Mouse (Mus musculus) midbrain, embryonic 16.5 days (tissue): ENCODE measurements around the gene Ctnnd2. TPM values are rescaled to one million over a fixed set of nuclear protein-coding genes. Genes with fewer than 3 reads are reported as not detected.

ENCODE experiments used
- ATAC-seq: fragments of 200-750 bp; cut with Nextera tagmentation; 2 replicates; pipeline ENCODE4 v1.8.0; 2017; ENCODE audit warnings: moderate TSS enrichment
- H3K27ac ChIP-seq: fragments of 300-500 bp; sonication (generic); 2 replicates; pipeline ENCODE4 v1.5.1; 2014; ENCODE audit warnings: mild to moderate bottlenecking, low read length, mixed read lengths
- H3K27me3 ChIP-seq: fragments of 300-500 bp; sonication (generic); 2 replicates; pipeline ENCODE4 v1.6.1; 2014; ENCODE audit warnings: low read depth, low read length, mixed read lengths; ENCODE audit not compliant: control insufficient read depth, insufficient read depth
- H3K36me3 ChIP-seq: fragments of 300-500 bp; sonication (generic); 2 replicates; pipeline ENCODE4 v1.6.1; 2014; ENCODE audit warnings: mild to moderate bottlenecking, low read length, moderate library complexity, mixed read lengths; ENCODE audit not compliant: control insufficient read depth, insufficient read depth
- H3K4me1 ChIP-seq: fragments of 300-500 bp; sonication (generic); 2 replicates; pipeline ENCODE4 v1.6.1; 2014; ENCODE audit warnings: mild to moderate bottlenecking, low read length, mixed read lengths; ENCODE audit not compliant: control insufficient read depth, insufficient read depth
- H3K4me2 ChIP-seq: fragments of 300-500 bp; sonication (generic); 2 replicates; pipeline ENCODE4 v1.6.1; 2014; ENCODE audit warnings: mild to moderate bottlenecking, low read length, mixed read lengths
- H3K4me3 ChIP-seq: fragments of 300-500 bp; sonication (generic); 2 replicates; pipeline ENCODE4 v1.5.1; 2014; ENCODE audit warnings: low read depth, mild to moderate bottlenecking, low read length, moderate library complexity, mixed read lengths
- H3K9ac ChIP-seq: fragments of 300-500 bp; sonication (generic); 2 replicates; pipeline ENCODE4 v1.6.1; 2014; ENCODE audit warnings: low read depth, low read length, mixed read lengths
- H3K9me3 ChIP-seq: fragments of 300-500 bp; sonication (generic); replicated peaks from 2 replicates; pipeline ENCODE4 v1.6.1; 2014; ENCODE audit warnings: mild to moderate bottlenecking, low read length, mixed read lengths; ENCODE audit not compliant: control insufficient read depth, poor library complexity, severe bottlenecking
- WGBS: fragments of 180-500 bp; shearing (Covaris S2); extraction: QIAGEN DNeasy Blood & Tissue Kit; methylation state at CpG from one replicate; pipeline ENCODE4 v1.1.7; 2014; 5-methylcytosine and 5-hydroxymethylcytosine counted together
- polyA plus RNA-seq: library from polyadenylated mRNA; unstranded; fragments of >200 nt; fragmentation: Nextera tagmentation; extraction: Ambion mirVana; gene quantifications from 2 replicates; pipeline ENCODE4 v1.2.1, GENCODE M21; 2015

The Ctnnd2 gene
- polyA plus RNA-seq, 1 experiment from 2014 or later, result 62.8 TPM

GRCm38 (mm10) chr15:30793260-30793659 is 620.9 kb downstream of the Ctnnd2 start:
- H3K4me3 ChIP-seq, result no peak overlapping the region
- 94% methylated on average over 3 of the region's 3 CpGs for WGBS

GRCm38 (mm10) chr15:30795723-30796122 is 623.3 kb downstream of the Ctnnd2 start:
- no peaks in the 10 kb centered on the region for H3K27me3 ChIP-seq
- no peak overlapping the region for H3K9ac ChIP-seq
- no peaks in the 10 kb centered on the region; the same call in 1 of the 2 replicates for H3K4me1 ChIP-seq
- H3K4me2 ChIP-seq, result no peak overlapping the region
- H3K36me3 ChIP-seq, result no peaks in the 10 kb centered on the region
- no peaks in the 10 kb centered on the region for H3K9me3 ChIP-seq
- no peak for ATAC-seq
- no peak overlapping the region for H3K4me3 ChIP-seq
- WGBS, result 93% methylated on average over 3 of the region's 3 CpGs
- H3K27ac ChIP-seq, result no peak overlapping the region

More at GRCm38 (mm10) chr15:30793260-30793659, 620.9 kb downstream of the Ctnnd2 start:
- Histone ChIP-seq H3K36me3 (no peaks in the 10 kb centered on the region), H3K4me1 (no peaks in the 10 kb centered on the region; the same call in 1 of the 2 replicates), H3K4me2 (no peak overlapping the region), H3K9me3 (no peaks in the 10 kb centered on the region), H3K9ac (no peak overlapping the region), H3K27ac (no peak overlapping the region), H3K27me3 (no peaks in the 10 kb centered on the region)
- ATAC-seq, result no peak

GRCm38 (mm10) chr15:30827424-30828263 is 655.3 kb downstream of the Ctnnd2 start:
- peak overlapping the region; percentile 23 for H3K27ac ChIP-seq
- ATAC-seq, result peak; percentile 71
- H3K9ac ChIP-seq, result no peak overlapping the region
- no peaks in the 10 kb centered on the region for H3K9me3 ChIP-seq
- H3K4me1 ChIP-seq, result no peaks in the 10 kb centered on the region
- H3K4me3 ChIP-seq, result no peak overlapping the region
- H3K27me3 ChIP-seq, result no peaks in the 10 kb centered on the region
- WGBS, result 56% methylated on average over 17 of the region's 17 CpGs
- no peaks in the 10 kb centered on the region for H3K36me3 ChIP-seq
- no peak overlapping the region for H3K4me2 ChIP-seq

GRCm38 (mm10) chr15:30857277-30858176 is 685.1 kb downstream of the Ctnnd2 start:
- Histone ChIP-seq H3K4me1 (0 out of 2 replicates have a peak, but pooled peaks cover 3% of the 10 kb centered on the region), H3K9ac (no peak overlapping the region), H3K27ac (no peak overlapping the region; the same call in 1 of the 2 replicates), H3K4me2 (no peak overlapping the region), H3K9me3 (no peaks in the 10 kb centered on the region), H3K4me3 (no peak overlapping the region), H3K36me3 (0 out of 2 replicates have a peak, but pooled peaks cover 2% of the 10 kb centered on the region), H3K27me3 (no peaks in the 10 kb centered on the region)
- 58% methylated on average over 17 of the region's 17 CpGs for WGBS
- ATAC-seq, result no peak; the same call in 1 of the 2 replicates

GRCm38 (mm10) chr15:30867429-30867828 is 695.0 kb downstream of the Ctnnd2 start:
- ATAC-seq, result no peak
- no peak overlapping the region for H3K27ac ChIP-seq

GRCm38 (mm10) chr15:30869673-30870512 is 697.5 kb downstream of the Ctnnd2 start:
- Histone ChIP-seq H3K9ac (no peak overlapping the region), H3K9me3 (no peaks in the 10 kb centered on the region), H3K27ac (no peak overlapping the region), H3K4me2 (no peak overlapping the region), H3K36me3 (no peaks in the 10 kb centered on the region), H3K4me3 (no peak overlapping the region), H3K27me3 (no peaks in the 10 kb centered on the region), H3K4me1 (no peaks in the 10 kb centered on the region)
- peak; percentile 58; the same call in 1 of the 2 replicates for ATAC-seq
- 77% methylated on average over 12 of the region's 12 CpGs for WGBS

More at GRCm38 (mm10) chr15:30867429-30867828, 695.0 kb downstream of the Ctnnd2 start:
- Histone ChIP-seq H3K4me3 (no peak overlapping the region), H3K27me3 (no peaks in the 10 kb centered on the region), H3K4me2 (no peak overlapping the region), H3K36me3 (no peaks in the 10 kb centered on the region), H3K4me1 (no peaks in the 10 kb centered on the region), H3K9ac (no peak overlapping the region), H3K9me3 (no peaks in the 10 kb centered on the region)
- 91% methylated on average over 5 of the region's 5 CpGs for WGBS

- Histone ChIP-seq H3K27ac (no peak overlapping the region), H3K9ac (no peak overlapping the region), H3K36me3 (no peaks in the 10 kb centered on the region), H3K27me3 (no peaks in the 10 kb centered on the region), H3K4me1 (no peaks in the 10 kb centered on the region), H3K9me3 (no peaks in the 10 kb centered on the region), H3K4me2 (no peak overlapping the region), H3K4me3 (no peak overlapping the region)
- 71% methylated on average over 1 of the region's 1 CpGs for WGBS
- ATAC-seq, result no peak
Observed at GRCm38 (mm10) chr15:30875523-30875922, 703.1 kb downstream of the Ctnnd2 start.

GRCm38 (mm10) chr15:30884692-30885334 is 712.4 kb downstream of the Ctnnd2 start:
- Histone ChIP-seq H3K4me2 (no peak overlapping the region), H3K27ac (no peak overlapping the region), H3K9me3 (no peaks in the 10 kb centered on the region), H3K27me3 (no peaks in the 10 kb centered on the region), H3K36me3 (no peaks in the 10 kb centered on the region), H3K4me3 (no peak overlapping the region), H3K9ac (no peak overlapping the region), H3K4me1 (peaks cover 4% of the 10 kb centered on the region; the same call in 1 of the 2 replicates)
- ATAC-seq, result peak; percentile 27; the same call in 1 of the 2 replicates
- 62% methylated on average over 12 of the region's 12 CpGs for WGBS
